Mouse (Mus musculus): ENCODE measurements around the gene Stam.

DNA sequence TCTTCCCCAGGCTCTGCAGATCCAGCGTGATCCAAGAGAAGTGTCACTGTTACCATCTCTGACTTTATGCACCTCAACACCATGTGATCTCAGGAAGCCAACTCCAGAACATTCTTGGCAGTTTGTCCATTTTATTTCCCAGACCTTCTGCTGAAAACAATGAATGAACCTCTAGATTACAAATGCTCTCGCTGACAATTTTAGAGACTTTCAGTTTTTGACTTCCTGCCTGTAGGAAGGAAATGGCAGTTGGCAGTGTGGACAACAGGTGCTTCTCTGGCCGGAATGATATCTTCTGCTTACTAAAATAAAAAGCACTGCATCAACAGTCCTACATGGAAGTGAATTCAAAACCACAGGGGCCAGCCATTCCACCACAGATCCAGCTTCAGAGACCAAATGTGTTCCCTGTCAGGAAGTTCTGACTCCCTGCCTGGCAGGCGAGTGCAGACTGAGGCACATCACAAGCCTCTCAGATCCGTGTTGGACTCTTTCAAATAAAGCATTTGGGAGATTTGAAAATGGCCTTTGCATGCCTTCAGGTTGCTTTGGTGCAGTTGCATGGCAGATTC lies 90.6 kb downstream of the Stam start:
- no peak for TF ChIP-seq POLR2A (IDR thresholded peaks at IDR 0.05; ENCODE audit: borderline replicate concordance, control insufficient read depth, low read depth, low read length)
- TF ChIP-seq CTCF (IDR thresholded peaks at IDR 0.05; ENCODE audit: control insufficient read depth, insufficient read depth, low read length), result no peak
